Mouse (Mus musculus) neutrophil, adult 5-6 weeks (primary cell): ENCODE measurements around the gene Napepld. TPM values are rescaled to one million over a fixed set of nuclear protein-coding genes. Genes with fewer than 3 reads are reported as not detected.
A peak's percentile ranks its signal among the peaks of the same experiment; 100 is the strongest.
"Not testable (repeated sequence)": the region's sequence is repeated elsewhere in the genome, so short reads cannot be mapped to it uniquely, and the experiment has no call there.

ENCODE experiments used
- ATAC-seq: fragments of 151-379, 151-347 bp; 2 replicates; pipeline ENCODE4 v1.8.0; 2017; ENCODE audit warnings: mild to moderate bottlenecking, moderate TSS enrichment; ENCODE audit not compliant: insufficient number of reproducible peaks, poor library complexity, low FRiP score, severe bottlenecking; ENCODE audit errors: extremely low read depth
- total RNA-seq: library from RNA; stranded (forward); fragments of 200-1000 nt; gene quantifications from 2 replicates; pipeline ENCODE4 v1.2.3, GENCODE M21; 2017

Napepld gene
- total RNA-seq, 1 experiment from 2014 or later, result 1.7 TPM

DNA sequence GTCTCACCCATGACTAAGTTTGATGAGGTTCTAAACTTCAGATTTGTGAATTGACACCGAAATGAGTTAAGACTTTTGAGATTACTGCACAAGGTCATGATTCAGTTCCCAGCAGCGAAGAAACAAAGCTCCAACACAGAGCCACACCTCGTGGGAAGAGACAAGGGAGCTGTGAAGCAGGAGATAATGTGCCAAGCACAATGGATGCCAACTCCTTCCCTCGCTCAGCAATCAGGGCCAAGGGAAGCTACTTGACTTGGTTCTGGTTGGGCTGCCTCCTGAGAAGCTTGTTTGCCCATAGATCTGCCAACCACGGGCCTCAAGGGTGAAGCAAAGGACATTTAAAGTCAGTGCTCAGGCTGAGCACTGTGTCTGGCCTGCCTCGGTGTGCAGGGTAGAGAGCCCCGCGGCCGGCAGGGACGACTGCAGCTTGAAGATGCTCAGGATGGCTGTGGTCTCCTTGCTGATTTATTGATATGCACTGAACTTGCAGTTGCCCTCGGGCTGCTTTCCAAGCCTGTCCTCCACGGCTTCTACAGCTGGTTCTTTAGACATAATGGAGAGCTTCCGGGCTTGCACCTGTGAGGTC, 11.0 kb upstream of the Napepld start:
- no peak for ATAC-seq

DNA sequence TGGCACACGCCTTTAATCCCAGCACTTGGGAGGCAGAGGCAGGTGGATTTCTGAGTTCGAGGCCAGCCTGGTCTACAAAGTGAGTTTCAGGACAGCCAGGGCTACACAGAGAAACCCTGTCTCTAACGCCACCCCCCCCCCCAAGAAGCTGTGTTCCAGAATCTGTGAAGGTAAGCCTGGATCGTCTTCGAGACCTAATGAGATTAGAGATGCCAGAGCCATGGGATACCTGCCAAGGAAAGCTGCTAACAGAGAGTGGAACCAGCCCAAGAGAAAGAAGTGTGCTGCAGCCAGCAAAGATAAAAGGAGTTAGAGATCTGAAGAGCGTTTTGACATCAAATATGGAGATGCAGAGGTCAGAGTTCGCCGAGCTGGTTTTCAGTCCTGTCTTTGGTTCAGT, 6.8 kb upstream of the Napepld start:
- not testable (repeated sequence) for ATAC-seq

DNA sequence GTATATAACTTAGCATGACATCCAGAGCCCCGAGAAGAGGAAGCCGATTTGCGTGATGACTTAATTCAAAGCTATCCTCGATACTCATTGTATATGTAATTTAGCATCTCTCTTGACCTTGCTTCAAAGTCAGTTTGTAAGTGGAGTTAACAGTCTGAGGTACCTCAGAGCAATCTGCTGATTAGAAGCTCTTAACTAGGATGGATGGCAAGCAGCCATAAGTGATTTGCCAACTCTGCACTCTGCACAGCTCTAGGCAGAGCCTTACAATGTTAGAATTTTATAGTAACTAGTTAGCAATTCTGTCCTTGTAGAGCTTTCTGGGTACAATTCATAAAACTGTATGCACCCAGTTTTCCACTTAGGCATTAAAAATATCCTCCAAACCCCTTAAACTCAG, 5.3 kb upstream of the Napepld start:
- ATAC-seq, result no peak

DNA sequence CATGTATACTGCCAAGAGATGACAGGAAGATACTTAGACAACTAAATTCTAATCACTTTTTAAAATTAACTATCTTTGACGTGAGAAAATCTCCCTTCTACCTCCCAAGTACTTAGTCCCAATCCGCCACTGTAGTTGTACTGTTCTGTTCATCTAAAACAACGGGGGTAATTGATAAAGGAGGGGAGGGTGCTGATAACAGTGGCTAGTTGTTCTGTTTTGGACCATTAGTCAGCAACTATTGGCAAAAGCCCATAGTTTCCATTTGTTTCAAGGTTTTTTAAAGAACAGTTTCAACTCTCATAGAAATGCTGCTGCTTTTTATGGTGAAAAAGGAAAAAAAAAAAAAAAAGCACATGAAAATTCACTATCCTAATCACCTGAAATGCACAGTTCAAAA, 2.5 kb upstream of the Napepld start:
- ATAC-seq, result no peak

DNA sequence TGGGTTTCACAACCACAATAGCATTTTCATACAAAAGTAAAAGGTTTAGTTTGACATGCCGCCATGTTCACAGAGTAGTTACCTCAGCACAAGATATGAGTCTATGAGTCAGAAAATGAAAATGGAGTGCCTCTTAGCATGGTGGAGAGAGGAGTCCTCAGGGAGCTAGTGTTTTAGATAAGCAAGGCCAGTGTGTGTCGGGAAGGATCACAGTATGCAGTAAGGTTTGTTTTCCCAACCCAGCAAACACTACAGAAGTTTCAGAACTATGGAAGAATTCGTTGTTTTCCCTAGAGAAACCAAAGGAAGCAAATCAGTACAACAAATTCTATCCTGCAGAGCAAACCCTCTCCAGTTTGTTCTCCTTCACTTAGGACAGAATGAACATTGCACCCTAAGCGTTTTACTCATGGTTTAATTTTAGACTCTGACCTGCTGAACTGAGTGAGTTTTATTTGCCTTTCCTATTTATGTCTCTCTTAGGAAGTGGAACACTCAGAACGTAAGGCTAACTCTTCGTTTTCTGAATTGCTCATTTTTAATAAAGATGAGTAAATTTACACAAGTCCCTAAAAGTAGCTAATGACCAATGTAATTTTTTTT, 1.8 kb upstream of the Napepld start:
- no peak for ATAC-seq

DNA sequence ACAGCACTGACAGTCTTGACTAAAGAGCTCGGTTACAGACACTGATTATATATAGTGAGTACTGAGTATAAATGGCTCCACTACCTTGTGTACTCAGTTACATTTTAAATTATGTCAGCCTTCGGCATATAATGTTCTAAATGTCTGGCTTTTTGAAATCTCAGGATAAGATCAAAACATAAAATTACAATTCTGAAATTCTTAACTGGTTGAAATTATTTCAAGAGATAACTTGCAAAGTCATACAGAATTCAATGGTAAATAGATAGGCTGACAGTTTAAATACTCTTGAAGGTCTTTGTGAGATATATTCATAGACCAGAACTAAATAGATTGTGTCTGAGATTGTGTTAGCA, 791 bp upstream of the Napepld start:
- ATAC-seq, result no peak; the same call in 1 of the 2 replicates

DNA sequence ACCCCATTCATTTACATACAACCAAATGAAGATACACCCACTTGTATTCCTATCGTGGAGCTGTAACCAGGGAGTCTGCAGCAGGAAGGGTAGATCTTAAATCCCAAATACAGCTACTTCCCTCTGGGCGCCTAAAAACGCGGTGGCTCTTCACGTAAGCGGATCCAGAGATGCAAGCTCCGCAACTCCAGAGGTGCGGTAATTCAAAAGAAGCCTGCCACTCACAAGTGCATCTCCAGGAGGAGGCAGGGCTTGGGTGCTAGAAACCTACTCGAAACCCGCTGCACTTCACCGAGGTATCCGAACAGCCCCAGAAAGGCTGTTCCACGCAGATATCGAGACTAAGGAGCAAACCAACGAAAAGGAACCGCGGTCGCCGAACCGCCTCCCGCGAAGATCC, 262 bp downstream of the Napepld start:
- ATAC-seq, result peak; percentile 18

DNA sequence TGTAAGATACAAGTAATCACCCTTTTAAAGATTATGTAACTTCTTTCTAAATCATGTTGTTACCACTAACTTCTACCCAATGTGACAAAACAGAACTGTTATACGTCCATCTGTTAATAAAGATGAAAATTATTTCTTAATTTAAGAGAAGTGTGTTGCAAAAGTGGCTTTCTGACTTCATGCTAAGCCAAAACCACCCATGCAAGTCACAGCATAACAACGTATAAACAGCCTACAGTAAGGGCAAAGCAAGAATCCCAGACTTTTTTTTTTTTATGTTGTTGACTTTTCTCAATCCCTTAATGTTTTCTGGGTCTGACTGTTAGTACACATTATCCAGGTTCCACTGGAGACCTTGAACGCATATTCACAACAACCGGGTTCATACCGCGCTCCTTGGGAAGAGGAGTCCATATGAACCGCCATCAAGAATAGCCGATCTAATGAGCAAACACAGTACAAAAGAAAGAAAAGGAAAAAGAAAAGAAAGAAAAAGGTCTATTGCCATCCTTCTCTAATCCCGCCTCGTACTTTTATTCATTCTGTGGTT, 849 bp downstream of the Napepld start:
- no peak for ATAC-seq

DNA sequence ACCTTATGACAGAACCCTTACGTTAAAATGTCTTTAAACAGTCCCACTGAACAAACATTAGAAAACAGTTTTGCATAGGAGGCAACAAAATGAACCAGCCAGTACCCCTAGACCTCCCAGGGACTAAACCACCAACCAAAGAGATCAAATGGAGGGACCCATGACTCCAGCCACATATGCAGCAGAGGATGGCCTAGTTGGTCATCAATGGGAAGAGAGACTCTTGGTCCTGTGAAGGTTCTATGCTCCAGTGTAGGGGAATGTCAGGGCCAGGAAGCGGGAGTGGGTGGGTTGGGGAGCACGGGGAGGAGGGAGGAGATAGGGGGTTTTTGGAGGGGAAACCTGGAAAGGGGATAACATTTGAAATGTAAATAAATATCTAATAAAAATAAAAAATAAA, 1.6 kb downstream of the Napepld start:
- not testable (repeated sequence) for ATAC-seq

DNA sequence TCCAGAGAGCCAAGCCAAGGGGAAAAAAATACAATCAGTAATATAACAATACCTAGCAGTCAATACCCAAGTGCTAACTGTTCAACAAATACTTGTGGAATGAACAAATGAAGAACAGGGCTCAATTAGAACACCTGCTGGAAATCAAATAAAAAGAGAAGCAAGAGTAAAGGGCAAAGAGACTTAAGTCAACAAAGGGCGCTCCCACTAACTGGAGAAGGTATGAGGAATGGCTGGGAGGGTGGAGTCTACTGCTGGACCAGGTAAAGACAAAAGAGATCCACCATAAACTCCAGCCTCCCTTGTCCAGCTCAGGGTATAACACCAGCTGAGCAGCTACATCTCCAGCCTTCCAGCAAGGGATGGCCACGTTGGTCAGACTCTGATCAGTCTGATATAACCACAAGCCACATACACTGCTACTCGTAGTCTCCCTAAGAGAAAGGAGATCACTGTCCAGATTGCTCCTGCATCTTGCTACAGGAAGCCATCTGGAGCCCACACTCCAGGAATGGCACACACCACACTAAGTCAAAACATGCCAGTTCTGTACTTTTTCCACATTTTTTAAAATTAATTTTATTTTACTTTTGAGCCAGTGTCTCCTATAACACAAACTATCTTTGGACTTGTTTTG, 6.2 kb downstream of the Napepld start:
- ATAC-seq, result no peak

DNA sequence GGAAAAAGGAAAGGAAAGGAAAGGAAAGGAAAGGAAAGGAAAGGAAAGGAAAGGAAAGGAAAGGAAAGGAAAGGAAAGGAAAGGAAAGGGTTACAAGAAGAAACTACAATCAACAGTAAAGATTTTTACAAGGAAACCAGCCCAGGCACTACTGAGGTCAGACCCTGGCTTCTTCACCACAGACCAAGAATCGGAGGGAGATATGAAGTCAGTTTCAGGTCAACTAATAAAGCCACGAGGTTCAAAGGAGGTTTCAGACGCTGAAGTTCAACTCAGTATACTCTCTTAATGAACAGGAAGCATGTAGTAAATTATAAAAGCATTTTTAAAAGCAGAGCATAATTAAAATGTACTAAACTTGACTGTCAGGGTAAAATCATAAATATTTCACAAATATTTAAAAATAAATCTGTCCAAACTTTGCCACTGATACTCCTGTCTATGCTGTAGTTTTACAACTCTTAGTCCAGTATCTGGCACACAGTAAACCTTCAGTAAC, 7.8 kb downstream of the Napepld start:
- no peak for ATAC-seq

DNA sequence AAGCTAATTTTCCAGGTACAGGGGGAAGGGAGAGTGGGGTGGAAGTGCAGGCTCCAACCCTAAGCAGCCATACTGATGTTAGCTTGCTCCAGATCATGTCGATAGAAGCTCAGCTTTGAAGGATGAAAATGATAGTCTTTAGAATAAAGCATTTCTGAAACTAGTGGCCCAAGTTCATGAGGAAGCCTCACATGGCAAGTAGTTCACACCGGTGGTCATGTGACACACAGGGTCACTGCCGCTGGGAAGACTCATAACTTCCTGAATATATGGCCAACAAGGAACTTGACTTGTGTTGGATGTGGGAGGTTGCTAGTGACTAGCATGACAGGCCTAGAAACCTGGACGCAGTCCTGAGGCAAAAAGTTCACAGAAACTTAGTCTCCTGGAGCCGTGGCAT, 9.0 kb downstream of the Napepld start:
- no peak for ATAC-seq

DNA sequence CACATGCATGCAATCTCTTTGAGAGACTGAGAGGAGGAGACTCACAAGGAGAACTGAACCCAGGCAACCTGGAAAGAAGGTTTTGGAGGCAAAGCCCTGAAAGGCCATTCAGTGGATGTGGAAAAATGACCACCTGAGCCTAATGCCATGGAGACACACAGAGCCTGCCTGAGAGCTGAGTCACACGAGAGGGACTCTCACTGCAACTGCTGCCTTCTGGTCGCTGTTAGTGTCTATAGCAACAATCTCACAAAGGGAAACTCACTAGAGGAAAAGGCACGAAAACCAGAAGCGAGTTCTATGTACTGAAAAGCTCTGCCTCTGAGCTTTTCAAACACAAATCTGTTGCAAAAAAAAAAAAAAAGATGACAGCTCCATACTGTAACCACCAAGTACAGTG, 14.2 kb downstream of the Napepld start:
- no peak for ATAC-seq

DNA sequence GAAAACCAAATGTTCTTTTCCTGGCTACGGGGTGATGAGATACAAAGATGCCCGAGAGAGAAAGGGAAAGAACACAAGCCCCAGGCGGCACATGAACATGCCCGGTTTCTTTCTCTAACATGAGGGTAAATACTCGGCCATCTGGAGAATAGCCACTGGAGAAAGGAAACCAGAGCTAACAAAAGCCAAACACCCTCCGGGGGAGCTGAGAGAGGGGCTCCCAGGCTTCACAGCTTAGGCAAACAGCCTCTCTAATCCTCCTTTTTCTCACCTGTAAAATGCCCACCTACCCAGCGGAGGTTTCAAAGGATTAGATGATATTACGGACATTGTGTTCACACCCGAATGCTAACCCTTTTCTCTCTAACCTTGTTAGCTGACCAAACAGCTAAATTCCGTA, 16.2 kb downstream of the Napepld start:
- no peak for ATAC-seq

DNA sequence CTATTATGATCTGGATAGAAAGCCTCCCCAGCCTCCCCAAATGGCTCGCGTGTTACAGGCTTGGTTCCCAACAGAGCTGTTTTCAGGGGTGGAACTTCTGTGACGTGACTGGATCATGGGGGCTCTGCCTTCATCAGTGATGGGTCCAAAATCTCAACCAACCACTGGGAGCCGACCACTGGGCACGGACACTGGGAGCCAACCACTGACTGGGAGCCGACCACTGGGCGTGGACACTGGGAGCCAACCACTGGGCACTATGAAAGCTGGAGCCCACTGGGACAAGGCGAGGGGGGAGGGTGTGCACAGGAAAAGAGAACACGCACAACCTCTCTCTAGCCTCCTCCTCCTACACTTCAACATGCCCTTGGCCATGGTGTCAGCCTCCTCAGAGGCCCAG, 17.4 kb downstream of the Napepld start:
- no peak for ATAC-seq

DNA sequence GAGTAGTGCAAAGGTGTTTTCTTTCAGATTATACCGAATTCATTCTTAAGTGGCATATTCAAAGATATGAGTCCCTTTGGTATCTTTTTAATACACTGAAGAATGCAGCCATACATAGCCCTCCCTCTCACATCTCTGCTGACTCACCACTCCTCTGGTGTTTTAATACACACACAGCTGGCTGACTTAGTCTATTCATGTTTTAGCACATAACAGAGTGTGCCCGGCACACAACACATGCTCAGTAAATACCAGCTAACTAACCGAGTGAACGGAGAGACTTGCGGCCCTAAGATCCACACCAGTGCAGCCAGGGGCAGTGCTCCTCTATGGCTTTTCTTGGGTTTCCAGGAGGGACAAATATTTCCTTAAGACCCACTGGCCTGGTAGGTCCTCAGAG, 20.3 kb downstream of the Napepld start:
- ATAC-seq, result no peak

DNA sequence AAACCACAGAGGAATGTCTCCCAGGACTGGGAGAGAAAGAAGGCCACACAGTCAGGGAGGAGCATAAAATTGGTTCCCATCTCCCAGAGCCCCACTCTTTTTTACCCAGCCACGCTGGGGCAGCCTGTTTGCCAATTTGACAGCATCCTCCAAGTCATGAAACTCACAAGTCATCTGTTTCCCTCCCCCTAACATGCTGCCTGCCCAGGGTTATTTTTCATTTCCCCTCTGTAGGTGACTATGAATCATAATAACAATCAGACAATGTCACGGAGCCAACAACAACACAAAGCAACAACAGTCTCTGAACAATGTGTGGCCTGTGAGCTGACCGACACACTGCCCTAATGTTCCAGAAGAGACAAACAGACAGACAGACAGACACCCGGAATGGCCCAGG, 21.2 kb downstream of the Napepld start:
- no peak for ATAC-seq

DNA sequence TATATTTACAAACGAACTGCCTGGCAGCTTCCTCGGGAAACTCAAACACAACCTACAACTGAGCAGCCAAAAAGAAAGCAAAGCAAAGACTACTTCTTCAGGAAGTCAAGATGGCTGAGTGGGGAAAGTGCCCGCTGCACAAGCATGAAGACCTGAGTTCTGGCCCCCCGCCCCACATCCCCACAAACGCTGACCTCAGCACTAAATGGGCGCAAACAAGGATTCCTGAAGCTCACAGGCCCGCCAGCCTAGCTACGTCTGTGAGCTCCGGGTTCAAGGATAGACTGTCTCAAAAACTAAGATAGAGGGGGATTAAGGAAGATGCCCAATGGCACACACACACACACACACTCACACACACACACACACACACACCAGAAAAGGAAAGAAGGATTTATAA, 22.8 kb downstream of the Napepld start:
- no peak for ATAC-seq

DNA sequence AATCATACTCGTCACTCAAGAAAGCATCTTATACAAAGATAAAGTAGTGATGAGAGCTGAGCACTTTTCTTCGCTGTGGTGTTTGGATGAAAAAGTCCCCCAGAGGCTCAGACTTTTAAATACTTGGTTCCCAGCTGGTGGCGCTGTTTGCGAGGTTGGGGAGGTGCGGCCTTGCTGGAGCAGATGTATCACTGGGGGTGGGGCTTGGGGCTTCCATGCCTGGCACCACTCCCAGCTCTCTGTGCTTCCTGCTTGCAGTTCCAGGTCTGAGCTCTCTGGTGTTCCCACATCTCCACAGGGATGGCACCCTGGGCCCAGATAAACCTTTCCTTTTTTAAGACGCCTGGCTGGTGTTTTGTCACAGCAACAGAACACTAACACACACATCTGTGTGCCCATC, 23.3 kb downstream of the Napepld start:
- no peak for ATAC-seq

DNA sequence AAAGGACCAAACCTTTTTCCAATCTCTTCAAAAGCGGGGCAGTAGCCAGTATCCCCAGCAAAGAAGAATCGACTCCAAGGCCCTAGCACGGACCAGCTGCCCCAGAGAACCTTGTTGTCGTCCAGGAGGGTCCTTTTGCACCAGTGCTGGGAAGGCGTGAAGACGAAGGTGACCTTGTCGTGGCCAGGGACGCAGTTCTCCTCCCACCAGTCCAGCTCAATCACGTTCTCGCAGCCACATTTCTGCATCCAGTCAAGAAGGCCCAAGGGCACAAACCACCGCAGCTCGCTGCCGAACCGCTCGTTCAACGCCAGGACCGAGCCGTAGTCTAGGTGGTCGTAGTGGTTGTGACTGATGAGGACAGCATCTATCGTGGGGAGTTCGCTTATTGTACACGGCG, 25.7 kb downstream of the Napepld start:
- ATAC-seq, result no peak
